Mouse (Mus musculus) retina, postnatal 1 day (tissue): ENCODE data around the gene Tapbp.
A peak's percentile ranks its signal among the peaks of the same experiment; 100 is the strongest.

Experiments used
- DNase-seq: peaks from one replicate; pipeline ENCODE4 v3.0.0-alpha.2; 2012

Gene Tapbp

DNA sequence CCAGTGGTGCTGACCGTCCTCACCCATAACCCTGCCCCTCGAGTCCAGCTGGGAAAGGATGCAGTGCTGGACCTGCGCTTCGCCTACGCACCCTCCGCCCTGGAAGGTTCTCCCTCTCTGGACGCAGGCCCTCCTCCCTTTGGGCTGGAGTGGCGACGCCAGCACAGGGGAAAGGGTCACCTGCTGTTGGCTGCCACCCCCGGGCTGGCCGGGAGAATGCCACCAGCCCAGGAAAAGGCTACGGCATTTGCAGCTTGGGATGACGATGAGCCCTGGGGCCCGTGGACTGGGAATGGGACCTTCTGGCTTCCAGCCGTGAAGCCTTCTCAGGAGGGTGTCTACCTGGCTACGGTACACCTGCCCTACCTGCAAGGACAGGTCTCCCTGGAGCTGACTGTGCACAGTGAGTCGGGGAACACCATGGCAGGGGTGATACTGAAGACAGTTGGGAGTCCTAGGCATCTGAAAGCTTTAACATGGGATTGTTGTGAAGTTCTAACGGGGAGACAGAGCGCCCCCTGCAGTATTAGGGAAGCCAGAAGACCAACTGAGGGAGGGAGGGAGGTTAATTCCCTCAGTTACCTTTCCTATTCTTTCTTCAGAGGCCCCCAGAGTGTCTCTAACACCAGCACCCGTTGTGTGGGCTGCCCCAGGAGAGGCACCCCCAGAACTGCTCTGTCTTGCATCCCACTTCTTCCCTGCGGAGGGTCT, 9.9 kb downstream of the Tapbp start:
- no peak for DNase-seq

- peak; percentile 39 for DNase-seq
These were observed 10.7 kb downstream of the Tapbp start for GRCm38 (mm10) chr17:33926207-33926932.

DNA sequence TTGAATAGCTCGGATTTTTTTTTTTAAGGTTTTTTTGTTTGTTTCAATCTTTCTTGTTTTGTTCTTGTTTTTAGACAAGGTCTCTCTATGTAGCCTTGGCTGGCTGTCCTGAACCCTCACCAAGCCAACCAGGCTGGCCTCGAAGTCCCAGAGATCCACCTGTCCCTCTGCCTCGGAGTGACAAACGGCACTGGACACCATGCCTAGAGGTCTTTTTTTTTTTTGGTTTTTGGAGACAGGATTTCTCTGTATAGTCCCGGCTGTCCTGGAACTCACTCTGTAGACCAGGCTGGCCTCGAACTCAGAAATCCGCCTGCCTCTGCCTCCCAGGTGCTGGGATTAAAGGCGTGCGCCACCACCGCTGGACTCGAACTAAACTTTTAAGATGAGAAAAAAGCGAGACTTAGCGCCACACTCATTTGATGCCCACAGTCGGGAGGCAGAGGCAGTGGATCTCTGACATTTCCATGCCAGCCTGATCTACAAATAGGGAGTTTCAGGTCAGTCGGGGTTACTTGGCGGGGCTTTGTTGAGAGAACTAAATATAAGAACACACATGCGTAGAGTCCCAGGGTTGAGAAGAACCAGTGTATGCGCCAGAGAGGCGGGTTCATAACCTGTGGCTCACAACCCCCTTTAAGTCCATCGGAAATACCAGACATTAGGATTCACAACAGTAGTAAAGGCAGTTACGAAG, 12.7 kb downstream of the Tapbp start:
- no peak for DNase-seq

DNA sequence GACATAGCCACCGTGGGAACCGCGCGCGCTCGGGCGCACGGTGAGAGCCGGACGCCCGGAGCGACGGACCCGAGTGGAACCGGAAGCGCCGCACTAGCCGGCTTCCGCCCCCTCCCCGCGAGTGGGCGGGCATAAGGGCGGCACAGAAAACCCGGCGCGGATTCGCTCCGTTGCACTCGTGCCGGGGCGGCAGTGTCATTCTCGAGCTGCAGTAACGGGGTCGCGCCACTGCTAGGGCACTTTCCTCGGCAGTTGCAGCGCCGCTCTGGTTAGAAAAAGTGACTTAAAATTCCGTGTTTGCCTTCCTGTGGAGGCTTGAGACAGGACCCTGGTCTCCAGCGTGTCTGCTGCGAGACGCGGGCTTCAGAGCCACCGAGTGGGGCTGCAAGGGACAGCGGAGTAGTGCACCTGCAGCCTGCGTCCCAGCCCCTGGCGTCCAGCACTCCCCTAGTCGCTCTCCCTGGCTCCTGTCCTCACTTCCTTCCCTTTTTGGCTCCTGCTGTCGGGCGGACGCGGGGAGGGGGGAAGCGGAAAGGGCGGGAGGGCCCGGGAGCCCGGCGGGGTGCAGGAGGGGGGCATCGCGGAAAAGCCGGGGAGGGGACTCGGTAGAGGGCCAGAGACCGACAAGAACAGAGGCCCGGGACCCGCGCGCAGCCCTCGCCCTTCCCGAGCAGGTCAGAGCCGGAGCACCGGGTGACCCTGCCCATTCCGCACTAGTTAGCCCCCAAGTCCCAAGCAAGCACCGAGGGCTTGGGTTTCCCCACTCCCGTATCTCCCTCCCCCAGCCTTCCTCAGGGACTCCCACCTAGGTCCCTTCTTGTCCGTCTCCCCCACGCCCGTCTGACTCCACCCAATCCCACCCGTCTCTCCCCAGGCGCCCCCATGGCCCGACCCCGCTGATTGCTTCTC, 13.9 kb downstream of the Tapbp start, which contains the start of gene Rgl2:
TSS of gene Rgl2 (plus strand) at position 173 of the 909 bp plus-strand sequence.
- DNase-seq, result peak; percentile 97

DNA sequence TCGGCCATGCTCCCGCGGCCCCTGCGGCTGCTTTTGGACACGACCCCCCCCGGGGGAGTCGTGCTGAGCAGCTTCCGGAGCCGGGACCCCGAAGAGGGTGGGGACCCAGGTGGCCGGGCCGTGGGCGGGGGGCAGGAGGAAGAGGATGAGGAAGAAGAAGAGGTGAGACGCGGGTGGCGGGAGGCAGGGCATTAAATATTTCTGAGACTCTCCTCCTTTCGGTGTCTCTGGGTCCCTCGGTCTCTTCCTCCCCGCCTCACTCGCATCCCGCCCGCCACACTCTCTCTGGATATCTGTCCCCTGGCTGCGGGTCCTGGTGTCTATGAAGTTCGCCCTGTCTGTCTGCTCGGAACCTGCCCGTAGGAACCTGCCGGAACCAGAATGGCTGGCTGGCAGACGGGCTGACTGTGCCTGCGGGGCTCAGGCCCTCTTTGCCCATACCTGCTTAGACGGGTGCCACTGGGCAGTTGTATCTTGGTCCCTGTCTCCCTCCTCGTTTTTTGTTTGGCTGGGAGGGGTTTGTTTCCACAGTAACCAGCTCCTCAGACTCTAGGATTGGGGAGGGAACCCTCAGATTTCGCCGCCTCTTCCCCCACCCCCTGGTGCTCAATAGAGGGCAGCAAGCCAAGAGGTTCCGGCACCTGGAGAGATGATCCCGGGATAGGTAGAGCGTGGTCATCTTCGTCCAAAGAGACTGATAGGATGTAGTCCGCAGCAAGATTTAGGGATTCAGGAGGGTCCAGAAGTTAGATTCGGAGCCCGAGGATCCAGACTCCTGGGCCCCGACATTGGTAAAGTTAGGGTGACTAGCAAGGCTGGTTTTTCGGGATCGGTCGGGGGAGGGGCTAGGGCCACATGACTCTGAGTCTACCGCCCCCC, 14.8 kb downstream of the Tapbp start:
- DNase-seq, result peak; percentile 43

DNA sequence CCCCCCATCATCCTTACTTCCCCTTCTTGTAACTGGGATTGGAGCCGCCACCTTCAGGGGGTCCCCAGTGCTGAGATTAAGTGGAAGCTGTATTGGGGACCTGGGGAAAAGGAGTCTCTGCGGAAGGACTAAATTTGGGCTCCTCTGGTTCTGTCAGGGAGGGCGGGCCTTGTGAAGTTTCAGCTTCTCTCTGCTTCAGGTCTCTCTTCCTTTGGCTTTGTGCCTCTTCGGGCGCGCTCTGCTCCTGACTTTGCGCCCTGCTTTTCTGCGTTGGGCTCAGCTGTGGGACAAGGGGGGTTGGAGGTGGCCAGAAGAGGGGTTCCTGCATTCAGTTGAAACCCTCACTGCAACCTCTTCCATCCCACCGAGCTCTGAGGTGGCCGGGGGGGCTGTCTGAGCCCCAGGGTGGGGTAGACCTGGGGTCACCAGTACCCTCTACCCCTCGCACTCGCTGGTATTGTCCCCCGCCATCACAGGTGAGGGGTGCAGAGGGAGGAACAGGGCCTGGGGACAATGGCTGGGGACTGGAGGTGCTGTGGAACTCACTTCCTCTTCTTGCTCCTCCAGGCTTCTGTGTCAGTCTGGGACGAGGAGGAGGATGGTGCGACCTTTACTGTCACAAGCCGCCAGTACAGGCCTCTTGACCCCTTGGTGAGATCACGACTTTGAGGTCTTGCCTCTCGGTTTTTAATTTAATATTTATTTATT, 15.6 kb downstream of the Tapbp start:
- no peak for DNase-seq

DNA sequence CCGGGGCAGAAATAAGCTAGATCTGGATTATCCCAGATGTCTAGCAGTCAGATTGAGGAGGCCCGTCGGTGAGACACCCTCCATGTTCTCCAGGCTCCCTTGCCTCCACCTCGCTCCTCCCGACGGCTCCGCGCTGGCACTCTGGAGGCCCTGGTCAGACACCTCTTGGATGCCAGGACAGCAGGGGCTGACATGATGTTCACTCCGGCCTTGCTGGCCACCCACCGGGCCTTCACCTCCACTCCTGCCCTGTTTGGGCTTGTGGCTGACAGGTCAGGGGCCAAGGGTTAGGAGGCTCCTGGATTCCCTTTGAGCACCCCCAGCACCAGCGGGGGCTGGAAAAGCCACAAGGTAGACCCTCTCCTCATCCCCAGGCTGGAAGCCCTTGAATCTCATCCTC, 16.2 kb downstream of the Tapbp start:
- no peak for DNase-seq

- DNase-seq, result no peak
These were observed 16.7 kb downstream of the Tapbp start for GRCm38 (mm10) chr17:33932448-33932847.

- no peak for DNase-seq
These were observed 17.3 kb downstream of the Tapbp start for GRCm38 (mm10) chr17:33932970-33933369.

DNA sequence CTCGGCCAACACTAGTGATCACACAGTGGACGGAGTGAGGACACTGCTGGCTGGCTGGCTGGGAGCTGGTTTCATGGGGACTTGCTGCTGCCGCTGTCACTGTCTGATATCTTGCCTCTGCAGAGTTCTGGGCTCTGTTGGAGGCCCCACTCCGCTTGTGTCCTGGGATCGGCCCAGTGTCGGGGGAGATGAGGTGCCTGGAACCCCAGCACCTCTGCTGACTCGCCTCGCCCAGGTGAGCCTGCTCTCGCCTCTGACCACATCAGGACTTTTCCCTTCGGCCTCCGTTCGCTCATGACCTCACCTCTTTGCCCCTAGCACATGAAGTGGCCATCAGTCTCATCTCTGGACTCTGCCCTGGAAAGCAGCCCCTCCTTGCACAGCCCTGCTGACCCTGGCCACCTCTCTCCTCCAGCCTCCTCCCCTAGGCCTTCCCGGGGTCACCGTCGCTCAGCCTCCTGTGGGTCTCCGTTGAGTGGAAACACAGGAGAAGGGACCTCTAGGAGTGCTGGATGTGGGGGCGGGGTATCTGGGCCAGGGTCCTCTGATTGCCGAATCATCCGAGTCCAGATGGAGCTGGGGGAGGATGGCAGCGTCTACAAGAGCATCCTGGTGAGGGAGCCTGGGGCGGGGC, 19.8 kb downstream of the Tapbp start:
- no peak for DNase-seq

- no peak for DNase-seq
These were observed 21.3 kb downstream of the Tapbp start for GRCm38 (mm10) chr17:33936993-33937392.

DNA sequence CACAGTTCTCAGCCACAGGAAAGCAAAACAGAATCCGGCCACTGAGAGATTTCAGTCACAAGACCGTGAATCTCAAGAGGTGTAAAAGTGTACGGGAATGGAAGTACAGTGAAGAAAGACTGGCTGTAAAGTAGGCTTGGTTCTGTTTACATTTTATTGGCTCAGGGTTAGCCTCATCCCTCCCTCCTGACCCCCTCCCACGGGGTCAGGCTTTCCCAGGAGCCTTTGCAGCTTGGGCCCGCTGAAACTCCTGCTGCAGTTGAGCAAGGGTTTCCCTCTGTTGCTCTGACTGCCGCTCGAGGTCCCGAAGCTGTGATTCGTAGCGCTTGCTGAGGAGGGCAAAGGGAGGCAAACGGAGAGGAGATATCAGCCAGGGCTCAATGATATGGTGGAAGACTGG, 23.1 kb downstream of the Tapbp start:
- no peak for DNase-seq

GRCm38 (mm10) chr17:33940206-33940805, 24.6 kb downstream of the Tapbp start, which contains the start of the genes Pfdn6 and Wdr46:
Gene Pfdn6, minus strand, starts transcription at chr17:33940343.
Gene Wdr46, plus strand, starts transcription at chr17:33940660.
- peak; percentile 98 for DNase-seq

GRCm38 (mm10) chr17:33940981-33941380, 25.3 kb downstream of the Tapbp start:
- DNase-seq, result no peak

DNA sequence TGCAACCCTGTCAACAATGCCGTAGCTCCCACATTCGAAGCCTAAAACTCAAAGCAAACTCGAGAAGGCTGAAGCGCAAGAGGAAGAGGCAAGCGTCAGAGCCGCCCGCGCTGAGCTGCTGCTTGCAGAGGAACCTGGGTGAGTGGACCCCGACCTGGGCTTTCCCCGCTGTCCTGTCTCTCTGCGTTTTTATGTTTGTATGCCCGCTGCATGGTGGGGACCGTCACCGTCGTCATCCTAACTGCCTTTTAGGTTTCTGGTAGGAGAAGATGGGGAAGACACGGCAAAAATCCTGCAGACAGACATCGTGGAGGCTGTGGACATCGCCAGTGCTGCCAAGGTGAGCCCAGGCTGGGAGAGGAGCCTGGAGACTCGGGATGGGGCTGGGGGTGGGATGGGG, 25.7 kb downstream of the Tapbp start:
- no peak for DNase-seq

DNA sequence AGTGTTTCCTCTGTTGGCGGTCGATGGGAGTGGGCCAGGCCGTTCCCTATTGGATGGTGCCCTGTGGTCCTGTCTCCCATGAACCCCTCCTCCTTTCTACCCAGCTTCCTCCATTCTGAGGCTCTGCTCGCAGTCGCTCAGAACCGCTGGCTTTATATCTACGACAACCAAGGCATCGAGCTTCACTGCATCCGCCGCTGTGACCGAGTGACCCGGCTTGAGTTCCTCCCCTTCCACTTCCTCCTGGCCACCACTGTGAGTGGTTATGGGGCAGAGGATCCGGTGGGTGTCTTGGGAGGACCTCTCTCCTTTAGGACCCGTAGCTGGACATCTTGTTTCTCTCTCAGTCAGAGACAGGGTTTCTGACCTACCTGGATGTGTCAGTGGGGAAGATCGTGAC, 27.8 kb downstream of the Tapbp start:
- no peak for DNase-seq

GRCm38 (mm10) chr17:33947430-33948089, 31.9 kb downstream of the Tapbp start:
- DNase-seq, result no peak

- DNase-seq, result no peak
These were observed 32.6 kb downstream of the Tapbp start for GRCm38 (mm10) chr17:33948090-33948904.
